Mouse (Mus musculus) megakaryocyte, embryonic 14.5 days (primary cell): ENCODE data around the gene Gpr153. TPM values are rescaled to one million over a fixed set of nuclear protein-coding genes. Genes with fewer than 3 reads are reported as not detected.

ENCODE experiments used
- H3K27me3 ChIP-seq: replicated peaks from 2 replicates; pipeline ENCODE3; 2012; ENCODE audit warnings: inconsistent platforms
- H3K36me3 ChIP-seq: replicated peaks from 2 replicates; pipeline ENCODE3; 2012; ENCODE audit warnings: low read length, inconsistent platforms, mixed read lengths
- H3K4me1 ChIP-seq: 2 replicates; pipeline ENCODE4 v1.6.1; 2012; ENCODE audit warnings: inconsistent platforms
- H3K4me3 ChIP-seq: replicated peaks from 2 replicates; pipeline ENCODE3; 2012; ENCODE audit warnings: moderate library complexity, mild to moderate bottlenecking, inconsistent platforms
- H3K9me3 ChIP-seq: 2 replicates; pipeline ENCODE4 v1.6.1; 2012; ENCODE audit warnings: inconsistent platforms
- FLI1 ChIP-seq: IDR thresholded peaks from 2 replicates; pipeline ENCODE4 v1.6.1; 2012; ENCODE audit warnings: low read length, inconsistent platforms, mixed read lengths
- GATA1 ChIP-seq: IDR thresholded peaks from 3 replicates; pipeline ENCODE4 v1.6.1; 2012; ENCODE audit warnings: mixed read lengths, low read length, inconsistent platforms, borderline replicate concordance
- polyA plus RNA-seq: library from polyadenylated mRNA; stranded (reverse); fragments of >175 nt; gene quantifications from 2 replicates; pipeline ENCODE4 v1.2.3, GENCODE M21; 2012; ENCODE audit warnings: low replicate concordance; ENCODE audit not compliant: insufficient read depth

Gpr153 gene
- polyA plus RNA-seq, 1 experiment = 0.11 TPM

DNA sequence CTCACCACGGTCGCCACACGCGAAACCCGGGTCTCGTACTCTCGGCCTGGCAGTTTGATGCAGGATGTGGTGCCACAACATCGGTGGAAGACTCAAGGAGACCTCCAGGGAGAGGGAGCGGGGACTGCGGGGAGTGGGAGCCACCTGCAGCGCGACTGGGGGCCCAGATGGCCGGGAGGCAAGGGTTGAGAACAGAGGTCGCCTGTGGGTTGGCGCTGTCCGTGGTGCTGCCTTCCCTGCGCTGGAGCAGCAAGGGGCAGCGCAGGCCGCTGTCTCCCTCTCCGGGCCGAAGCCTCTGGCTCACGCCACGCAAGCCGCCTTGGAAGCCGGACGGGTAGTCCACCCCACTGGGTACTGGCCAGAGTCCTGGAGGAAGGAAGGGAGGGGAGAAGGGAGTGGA is 12.9 kb downstream of the Gpr153 start:
- peaks cover 41% of the 10 kb centered on the region for H3K4me1 ChIP-seq
- H3K9me3 ChIP-seq = no peaks in the 10 kb centered on the region; the same call in 1 of the 2 replicates
- no peaks in the 10 kb centered on the region for H3K36me3 ChIP-seq
- H3K4me3 ChIP-seq = peak overlapping the region; percentile 1
- H3K27me3 ChIP-seq = peaks cover 93% of the 10 kb centered on the region
- TF ChIP-seq GATA1 = no peak
- TF ChIP-seq FLI1 = no peak

DNA sequence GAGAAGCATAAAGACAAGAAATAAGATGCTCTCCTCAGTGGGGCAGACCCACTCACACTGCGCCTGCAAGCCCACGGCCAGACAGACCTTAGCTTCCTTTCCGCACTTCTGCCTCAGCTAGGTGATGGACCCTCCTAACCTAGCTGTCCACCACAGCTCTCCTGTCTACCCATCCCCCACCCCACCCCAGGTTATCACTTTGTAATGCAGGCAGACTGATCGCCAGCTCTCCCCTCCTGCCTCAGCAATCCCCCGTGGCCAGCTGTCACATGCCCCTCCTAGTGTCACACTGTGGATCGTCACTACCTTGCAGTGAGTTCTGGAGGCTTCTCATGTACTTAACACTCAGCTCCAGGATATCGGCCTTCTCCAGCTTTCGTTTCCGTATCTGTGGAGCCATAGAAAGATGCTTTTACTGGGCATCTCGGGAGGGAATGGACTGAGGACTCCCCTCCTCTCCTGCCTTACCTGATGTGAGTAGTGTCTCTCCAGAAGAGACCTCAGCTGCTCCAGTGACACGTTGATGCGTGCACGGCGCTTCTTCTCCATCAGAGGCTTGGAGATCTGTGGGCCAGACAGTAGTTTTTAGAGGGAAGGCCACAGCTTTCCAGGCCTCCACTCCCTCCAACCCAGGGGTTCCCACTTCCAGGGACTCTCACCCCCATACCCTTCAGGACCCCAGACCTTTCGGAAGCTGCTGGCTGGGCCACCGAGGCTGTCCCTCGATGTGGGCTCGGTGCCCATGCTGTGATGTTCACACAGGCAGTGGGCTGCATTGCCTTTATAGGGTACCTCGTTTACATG is 13.5 kb downstream of the Gpr153 start:
- Histone ChIP-seq H3K27me3 (peaks cover 93% of the 10 kb centered on the region), H3K9me3 (no peaks in the 10 kb centered on the region; the same call in 1 of the 2 replicates)
- no peak for TF ChIP-seq GATA1
- no peak for TF ChIP-seq FLI1

DNA sequence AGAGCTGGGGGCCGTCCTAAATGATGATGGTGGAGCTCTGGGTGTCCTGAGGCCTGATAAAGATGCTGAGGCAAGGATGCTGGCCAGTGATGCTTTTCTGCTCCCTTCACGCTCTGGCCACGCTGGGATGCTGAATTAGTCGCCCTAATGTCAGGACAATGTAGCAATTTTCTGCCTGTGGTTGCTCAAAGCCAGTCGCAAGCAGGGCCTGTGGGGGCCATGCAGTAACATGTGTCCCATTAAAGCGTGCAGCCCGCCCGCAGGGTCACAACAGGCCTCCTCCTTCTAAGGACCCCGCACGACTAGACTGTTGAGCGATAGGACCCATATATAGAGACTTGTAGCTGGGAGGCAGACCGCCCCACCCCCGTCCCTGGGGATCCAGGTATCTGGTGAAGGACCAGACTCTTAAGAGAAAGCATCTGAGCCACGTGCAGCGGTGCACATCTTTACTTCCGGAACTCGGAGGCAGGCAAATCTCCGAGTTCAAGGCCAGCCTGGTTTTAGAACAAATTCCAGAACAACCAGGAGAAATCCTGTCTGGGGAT is 14.4 kb downstream of the Gpr153 start:
- TF ChIP-seq FLI1 (no peak), GATA1 (no peak)
- H3K27me3 ChIP-seq = peaks cover 92% of the 10 kb centered on the region
- H3K9me3 ChIP-seq = no peaks in the 10 kb centered on the region; the same call in 1 of the 2 replicates
- H3K4me1 ChIP-seq = peaks cover 35% of the 10 kb centered on the region
- H3K4me3 ChIP-seq = no peak overlapping the region
- no peaks in the 10 kb centered on the region for H3K36me3 ChIP-seq

More for the DNA sequence above, 13.5 kb downstream of the Gpr153 start:
- Histone ChIP-seq H3K4me1 (peaks cover 37% of the 10 kb centered on the region), H3K36me3 (no peaks in the 10 kb centered on the region), H3K4me3 (peak overlapping the region; percentile 30)

DNA sequence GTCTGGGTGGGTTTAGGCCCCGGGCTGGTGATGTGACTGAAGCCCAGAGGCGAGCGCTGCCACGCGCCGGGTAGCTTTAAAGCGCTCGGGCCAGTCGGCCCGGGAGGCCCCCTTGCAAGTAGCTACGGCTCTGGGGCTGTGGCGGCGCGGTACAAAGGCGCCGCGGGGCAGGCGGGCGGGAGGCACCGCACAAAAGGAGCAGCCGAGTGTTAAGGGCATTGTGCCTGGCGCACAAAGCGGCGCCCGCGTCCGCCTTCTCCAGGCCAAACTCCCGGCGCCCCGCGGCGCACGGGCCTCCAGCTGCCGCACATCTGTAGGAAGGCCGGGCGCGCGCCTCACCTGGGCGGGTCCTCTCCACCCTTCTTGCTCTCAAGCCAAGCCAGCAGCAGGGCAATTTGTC is 16.4 kb downstream of the Gpr153 start:
- H3K36me3 ChIP-seq = no peaks in the 10 kb centered on the region
- TF ChIP-seq FLI1 (no peak), GATA1 (no peak)
- no peak overlapping the region for H3K4me3 ChIP-seq
- H3K27me3 ChIP-seq = peaks cover 76% of the 10 kb centered on the region
- peaks cover 51% of the 10 kb centered on the region for H3K4me1 ChIP-seq
- no peaks in the 10 kb centered on the region; the same call in 1 of the 2 replicates for H3K9me3 ChIP-seq

DNA sequence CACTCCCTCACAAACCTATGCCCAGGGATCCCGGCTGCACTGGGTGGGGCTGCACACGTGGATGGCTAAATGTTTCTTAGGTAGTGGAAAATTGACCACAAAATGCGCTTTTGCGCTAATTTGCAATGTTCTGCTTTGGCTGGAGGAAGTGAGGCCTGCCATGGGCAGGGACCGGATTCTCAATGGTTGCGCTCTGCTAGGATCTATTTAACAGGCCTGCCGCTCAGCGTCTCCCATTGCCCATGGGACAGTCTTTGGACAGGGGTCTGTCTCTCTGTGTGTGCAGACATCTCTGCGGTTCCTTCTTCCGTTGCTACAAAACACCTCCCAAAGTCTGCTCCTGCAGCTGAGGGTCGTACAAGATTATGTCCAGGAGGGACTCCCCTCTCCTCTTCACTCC is 17.0 kb downstream of the Gpr153 start:
- Histone ChIP-seq H3K36me3 (no peaks in the 10 kb centered on the region), H3K9me3 (no peaks in the 10 kb centered on the region; the same call in 1 of the 2 replicates), H3K27me3 (peaks cover 70% of the 10 kb centered on the region), H3K4me1 (peaks cover 55% of the 10 kb centered on the region), H3K4me3 (no peak overlapping the region)
- TF ChIP-seq GATA1 (no peak), FLI1 (no peak)

DNA sequence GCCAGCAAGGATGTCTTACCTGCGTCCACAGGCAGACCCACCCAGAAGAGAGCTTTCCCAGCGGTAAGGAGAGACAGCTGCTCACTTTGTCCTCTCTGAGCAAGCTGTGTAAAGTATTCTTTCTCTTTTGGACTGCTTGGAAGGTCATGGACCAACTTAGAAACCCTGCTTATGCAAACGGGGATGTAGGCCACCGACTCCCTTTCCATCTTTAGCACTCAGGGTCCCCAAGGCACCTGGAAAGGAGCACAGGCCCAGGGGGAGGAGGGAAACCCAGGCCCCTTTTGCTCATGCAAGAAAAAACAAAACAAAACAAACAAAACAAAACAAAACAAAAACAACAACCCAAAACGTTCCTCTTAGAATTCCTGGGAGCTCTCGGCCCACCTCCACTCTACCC is 17.5 kb downstream of the Gpr153 start, which contains the start of gene Hes3:
TSS of gene Hes3 (minus strand) at position 101 of the 400 bp plus-strand sequence.
- Histone ChIP-seq H3K4me1 (peaks cover 54% of the 10 kb centered on the region), H3K27me3 (peaks cover 64% of the 10 kb centered on the region), H3K36me3 (no peaks in the 10 kb centered on the region), H3K9me3 (no peaks in the 10 kb centered on the region; the same call in 1 of the 2 replicates), H3K4me3 (no peak within 1 kb of the TSS)
- TF ChIP-seq GATA1 (no peak), FLI1 (no peak)

DNA sequence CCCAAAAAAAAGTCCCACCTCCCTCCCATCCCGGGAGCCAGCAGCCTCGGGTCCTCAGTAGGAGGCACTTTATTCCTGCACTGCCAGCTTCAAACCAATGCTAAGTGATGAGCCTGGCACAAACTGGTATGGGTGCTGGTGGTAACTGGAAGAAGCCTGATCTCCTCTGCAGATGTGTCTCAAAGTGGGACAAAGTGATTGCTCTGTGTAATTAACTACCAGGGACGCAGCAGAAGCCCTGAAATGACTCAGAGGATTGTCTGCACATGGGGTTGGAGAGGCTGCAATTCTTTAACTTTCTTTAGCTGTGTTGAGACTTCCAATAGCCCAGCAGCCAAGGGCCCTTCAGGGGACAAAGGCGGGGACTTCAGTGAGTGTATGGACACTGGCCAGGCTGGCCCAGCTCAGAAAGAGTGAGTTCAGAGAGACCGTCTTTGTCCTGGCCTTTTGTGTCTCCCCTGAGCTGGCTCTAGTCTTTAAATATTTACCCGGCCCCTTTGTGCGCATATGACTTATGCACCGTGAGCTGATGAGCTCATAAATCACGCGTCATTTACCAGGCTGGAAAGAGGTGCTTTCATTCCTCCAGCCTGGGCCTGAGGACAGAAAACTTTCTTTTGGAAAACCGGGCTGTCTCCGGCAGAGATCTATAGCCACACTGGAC is 18.2 kb downstream of the Gpr153 start:
- Histone ChIP-seq H3K9me3 (no peaks in the 10 kb centered on the region; the same call in 1 of the 2 replicates), H3K27me3 (peaks cover 58% of the 10 kb centered on the region), H3K36me3 (no peaks in the 10 kb centered on the region), H3K4me3 (no peak overlapping the region), H3K4me1 (peaks cover 48% of the 10 kb centered on the region)
- no peak for TF ChIP-seq FLI1
- TF ChIP-seq GATA1 = no peak

DNA sequence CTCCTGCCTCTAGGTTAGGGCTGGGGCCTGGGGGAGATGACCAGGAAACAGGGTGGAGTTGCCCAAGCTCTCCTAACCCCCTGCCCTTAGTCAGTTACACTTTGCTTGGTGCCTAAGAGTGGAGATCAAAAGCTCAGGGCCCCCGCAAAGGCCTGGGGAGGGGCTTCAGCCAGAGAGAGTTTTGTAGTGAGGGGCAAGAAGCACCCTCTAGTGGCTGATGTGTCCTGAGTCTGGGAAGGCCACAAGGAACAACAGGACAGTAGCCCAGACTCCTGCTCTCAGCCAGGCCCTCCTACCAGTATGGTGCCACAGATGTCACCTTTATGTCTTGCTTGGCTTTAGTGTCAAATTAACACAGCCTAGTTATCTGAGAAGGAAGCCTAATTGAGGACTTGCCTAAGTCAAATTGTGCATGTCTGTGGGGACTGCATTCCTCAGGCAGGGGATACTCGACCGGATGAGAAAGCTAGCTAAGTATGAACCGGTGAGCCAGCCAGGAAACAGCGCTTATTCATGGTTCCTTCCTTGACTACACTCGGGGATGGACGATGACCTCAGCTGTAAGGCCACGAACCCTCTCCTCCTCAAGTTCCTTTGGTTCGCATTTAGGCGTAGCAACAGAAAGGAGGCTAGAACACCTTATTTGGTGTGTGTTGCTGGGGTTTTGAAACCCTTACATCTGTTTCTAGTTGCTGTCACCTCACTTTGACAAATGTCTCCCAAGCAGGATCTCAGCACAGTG is 20.3 kb downstream of the Gpr153 start:
- TF ChIP-seq GATA1 (no peak), FLI1 (no peak)

DNA sequence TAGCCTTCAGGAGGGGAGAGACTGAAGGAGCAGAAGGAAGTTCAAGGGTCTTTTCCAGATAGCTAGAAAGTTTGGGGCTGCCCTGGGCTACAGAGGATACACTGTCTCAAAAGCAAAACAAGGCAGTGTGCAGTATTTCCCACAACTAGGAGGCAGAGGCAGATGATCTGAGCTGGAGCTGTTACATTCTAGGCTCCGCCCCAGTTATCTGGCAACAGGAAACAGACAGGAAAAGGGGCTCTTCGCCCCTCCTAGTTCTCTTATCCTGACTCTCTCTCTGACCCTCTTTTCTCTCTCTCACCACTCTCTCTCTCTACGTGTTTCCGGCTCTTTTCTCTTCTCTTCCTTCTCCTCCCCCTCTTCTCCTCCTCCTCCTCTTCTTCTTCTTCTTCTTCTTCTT is 21.9 kb downstream of the Gpr153 start:
- peak overlapping the region; percentile 87 for H3K4me3 ChIP-seq
- TF ChIP-seq FLI1 (0 out of 2 replicates have a peak, but pooled peaks have one; percentile 21), GATA1 (no peak)
- H3K9me3 ChIP-seq = no peaks in the 10 kb centered on the region
- H3K36me3 ChIP-seq = peaks cover 22% of the 10 kb centered on the region
- peaks cover 27% of the 10 kb centered on the region for H3K27me3 ChIP-seq
- H3K4me1 ChIP-seq = peaks cover 53% of the 10 kb centered on the region

More for the DNA sequence above, 20.3 kb downstream of the Gpr153 start:
- Histone ChIP-seq H3K9me3 (no peaks in the 10 kb centered on the region), H3K4me3 (peak overlapping the region; percentile 62), H3K4me1 (peaks cover 59% of the 10 kb centered on the region), H3K27me3 (peaks cover 42% of the 10 kb centered on the region), H3K36me3 (peaks cover 6% of the 10 kb centered on the region)

DNA sequence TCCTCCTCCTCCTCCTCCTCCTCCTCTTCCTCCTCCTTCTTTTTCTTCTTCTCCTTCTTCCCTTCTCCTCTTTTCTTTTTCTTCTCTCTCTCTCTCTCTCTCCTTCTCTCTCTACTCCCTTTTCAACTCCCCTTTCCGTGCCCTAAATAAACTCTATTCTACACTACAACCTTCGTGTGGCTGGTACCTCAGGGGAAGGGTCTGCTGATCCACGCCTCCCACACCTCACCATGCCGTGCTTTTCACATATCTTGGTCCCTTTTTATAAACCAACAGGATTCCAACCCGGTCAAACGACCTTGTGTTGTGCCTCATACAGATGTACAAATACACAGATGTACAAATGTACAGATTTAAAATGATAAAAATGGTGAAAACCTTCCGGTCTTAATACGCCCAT is 22.3 kb downstream of the Gpr153 start:
- Histone ChIP-seq H3K4me1 (peaks cover 53% of the 10 kb centered on the region), H3K9me3 (no peaks in the 10 kb centered on the region), H3K36me3 (peaks cover 26% of the 10 kb centered on the region), H3K27me3 (peaks cover 23% of the 10 kb centered on the region), H3K4me3 (peak overlapping the region; percentile 99)
- no peak for TF ChIP-seq GATA1
- no peak for TF ChIP-seq FLI1
